Mouse (Mus musculus) liver, embryonic 14.5 days (tissue): ENCODE measurements around the gene Eid3. TPM values are rescaled to one million over a fixed set of nuclear protein-coding genes. Genes with fewer than 3 reads are reported as not detected.

Experiments used
- ATAC-seq: fragments of 200-750 bp; cut with Nextera tagmentation; 2 replicates; pipeline ENCODE4 v1.8.0; 2017; ENCODE audit warnings: moderate number of reproducible peaks, mild to moderate bottlenecking, moderate library complexity; ENCODE audit not compliant: insufficient read depth
- DNase-seq, 3 experiments: peaks; one replicate each; pipeline ENCODE4 v3.0.0-alpha.2; 2012 to 2013; ENCODE audit warnings: low read depth in 3 of 3, low spot score in 3 of 3
- H3K27ac ChIP-seq: fragments of 300-500 bp; sonication (generic); 2 replicates; pipeline ENCODE4 v1.5.1; 2014; ENCODE audit warnings: moderate library complexity, mild to moderate bottlenecking, control low read depth, inconsistent platforms
- H3K27me3 ChIP-seq: fragments of 300-500 bp; sonication (generic); 2 replicates; pipeline ENCODE4 v1.6.1; 2014; ENCODE audit warnings: mild to moderate bottlenecking, low read length, moderate library complexity; ENCODE audit not compliant: control insufficient read depth, insufficient read depth
- H3K36me3 ChIP-seq: fragments of 300-500 bp; sonication (generic); replicated peaks from 2 replicates; pipeline ENCODE4 v1.6.1; 2014; ENCODE audit warnings: low read depth; ENCODE audit not compliant: control insufficient read depth, insufficient read depth
- H3K4me1 ChIP-seq, 2 experiments: fragments of 200-500 bp in 1 of 2; fragments of 300-500 bp in 1 of 2; sonication (generic) in 1 of 2; replicated peaks; 2 replicates each; pipeline ENCODE4 v1.6.1; 2012 to 2014; ENCODE audit warnings: antibody characterized with exemption in 1 of 2, inconsistent platforms in 1 of 2, low read length in 1 of 2; ENCODE audit not compliant: control insufficient read depth in 2 of 2, insufficient read depth in 2 of 2
- H3K4me2 ChIP-seq: fragments of 300-500 bp; sonication (generic); 2 replicates; pipeline ENCODE4 v1.6.1; 2014; ENCODE audit warnings: low read depth, mild to moderate bottlenecking, control low read depth, moderate library complexity
- H3K4me3 ChIP-seq, 2 experiments: fragments of 200-500 bp in 1 of 2; fragments of 300-500 bp in 1 of 2; sonication (generic) in 1 of 2; 2 replicates each; pipeline ENCODE4 v1.5.1; 2012 to 2014; ENCODE audit warnings: low read depth in 2 of 2, low read length in 2 of 2, mild to moderate bottlenecking in 2 of 2, control low read depth in 1 of 2, inconsistent platforms in 1 of 2, moderate library complexity in 1 of 2; ENCODE audit not compliant: insufficient read depth in 1 of 2
- H3K9ac ChIP-seq: fragments of 300-500 bp; sonication (generic); replicated peaks from 2 replicates; pipeline ENCODE4 v1.6.1; 2014; ENCODE audit warnings: mild to moderate bottlenecking, control low read depth, moderate library complexity
- H3K9me3 ChIP-seq: fragments of 300-500 bp; sonication (generic); 2 replicates; pipeline ENCODE4 v1.6.1; 2016; ENCODE audit warnings: low read length, mixed read lengths; ENCODE audit not compliant: control insufficient read depth
- CTCF ChIP-seq: IDR thresholded peaks from 2 replicates; pipeline ENCODE4 v1.5.1; 2016; ENCODE audit warnings: antibody characterized with exemption, low read depth, control low read depth
- EP300 ChIP-seq: IDR thresholded peaks from 2 replicates; pipeline ENCODE4 v1.6.1; 2016; ENCODE audit warnings: antibody characterized with exemption, low read depth
- WGBS: fragments of 180-500 bp; shearing (Covaris S2); extraction: QIAGEN DNeasy Blood & Tissue Kit; methylation state at CpG from one replicate; pipeline ENCODE4 v1.1.7; 2014; ENCODE audit not compliant: insufficient replicate concordance; 5-methylcytosine and 5-hydroxymethylcytosine counted together
- polyA plus RNA-seq, 2 experiments: library from polyadenylated mRNA; depleted of rRNA in 1 of 2; stranded (reverse) in 1 of 2; unstranded in 1 of 2; fragments of >200 nt; fragmentation: Nextera tagmentation in 1 of 2; extraction: Ambion mirVana in 1 of 2; gene quantifications; 2 replicates each; pipeline versions ENCODE4 v1.2.1 to v1.2.3; 2012 to 2014

The Eid3 gene
- polyA plus RNA-seq (2012; rRNA removed) (0.17 and 0.33 TPM in 2 replicates), polyA plus RNA-seq (2014; fragmentation: Nextera tagmentation; extraction: Ambion mirVana) (0.10 TPM in 1 of 2 replicates, not detected in the other)

DNA sequence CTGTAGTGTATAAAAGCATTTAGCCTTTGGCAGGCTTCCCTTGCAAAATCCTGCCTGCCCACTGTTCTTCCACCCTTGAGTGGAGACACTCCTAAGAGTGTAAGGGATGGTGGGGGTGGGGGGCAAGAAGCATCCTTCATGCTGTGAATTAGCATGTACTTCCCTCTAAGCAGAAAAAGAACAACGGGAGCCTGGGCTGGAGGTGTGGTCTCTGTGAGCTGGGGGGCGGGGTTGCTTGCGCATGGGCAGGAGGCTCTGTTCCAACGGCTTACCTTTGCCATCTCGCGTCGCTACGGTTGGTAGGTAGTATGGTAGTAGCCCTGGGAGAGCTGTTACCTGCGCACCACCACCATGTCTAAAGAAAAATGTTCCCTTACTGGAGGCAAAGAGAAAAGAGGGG is at the start of gene Eid3:
Gene Eid3 (plus strand): TSS at position 271 of the 400 bp plus-strand sequence.
- Histone ChIP-seq H3K9ac (no peak within 1 kb of the TSS), H3K27ac (no peak within 1 kb of the TSS), H3K36me3 (peaks cover 22% of the 10 kb centered on the region), H3K4me2 (no peak within 1 kb of the TSS), H3K27me3 (no peaks in the 10 kb centered on the region), H3K4me1 (peaks cover 0 to 8% of the 10 kb centered on the region in 2 experiments; a peak in 3 of 4 replicates), H3K9me3 (no peaks in the 10 kb centered on the region), H3K4me3 (no peak within 1 kb of the TSS)
- 70% methylated on average over 9 of the region's 9 CpGs for WGBS
- ATAC-seq (no peak), DNase-seq (no peak)
- TF ChIP-seq EP300 (no peak), CTCF (no peak)

DNA sequence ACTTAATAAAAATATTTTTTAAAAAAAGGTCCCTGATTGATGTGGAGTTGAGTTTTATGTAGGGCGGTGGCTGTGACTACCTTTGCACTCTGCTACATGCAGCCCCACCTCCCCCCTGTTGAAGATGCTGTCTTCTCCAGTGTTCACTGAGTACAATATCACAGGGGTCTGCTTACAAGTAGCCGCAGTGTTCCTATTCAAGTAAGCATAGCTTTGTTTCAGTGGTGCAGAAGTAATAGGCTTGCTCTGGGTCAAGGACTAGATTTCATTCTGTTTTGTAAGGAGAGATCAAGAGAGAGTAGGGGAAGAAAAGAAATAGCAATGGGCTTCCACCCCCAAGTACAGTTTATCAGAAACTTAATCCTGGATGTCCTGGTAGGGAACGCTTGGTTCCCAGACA is 48.9 kb upstream of the Eid3 start:
- Histone ChIP-seq H3K4me3 (no peak overlapping the region), H3K27ac (no peak overlapping the region), H3K9me3 (no peaks in the 10 kb centered on the region), H3K4me2 (no peak overlapping the region), H3K36me3 (no peaks in the 10 kb centered on the region), H3K9ac (no peak overlapping the region), H3K27me3 (no peaks in the 10 kb centered on the region), H3K4me1 (peaks cover 10 to 14% of the 10 kb centered on the region in 2 experiments)
- no peak for DNase-seq
- no peak for ATAC-seq
- no peak for TF ChIP-seq CTCF
- WGBS, result 77% methylated on average over 3 of the region's 3 CpGs

DNA sequence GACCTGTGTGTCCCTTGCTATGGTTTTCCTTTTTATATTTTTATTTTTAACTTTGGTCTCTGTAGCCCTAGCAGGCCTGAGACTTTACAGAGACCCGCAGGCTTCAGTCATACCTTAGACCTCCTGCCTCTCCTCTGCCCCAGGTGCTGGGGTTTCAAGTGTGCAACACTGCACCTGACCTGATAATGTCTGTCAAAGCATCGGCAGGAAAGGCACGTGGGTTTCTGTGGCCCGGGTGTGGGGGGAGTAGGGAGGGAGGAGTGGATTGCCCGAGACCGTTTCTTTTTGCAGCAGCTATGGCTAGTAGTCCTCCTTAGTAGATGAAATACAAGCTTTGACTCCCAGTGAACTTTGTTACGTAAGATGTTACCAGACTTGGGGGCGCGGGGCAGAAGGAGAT is 48.5 kb upstream of the Eid3 start:
- no peak overlapping the region for H3K4me3 ChIP-seq
- TF ChIP-seq CTCF (no peak), EP300 (no peak)
- no peak overlapping the region for H3K27ac ChIP-seq
- ATAC-seq (no peak), DNase-seq (no peak)
- H3K9me3 ChIP-seq, result no peaks in the 10 kb centered on the region
- H3K4me1 ChIP-seq, result peaks cover 10 to 14% of the 10 kb centered on the region in 2 experiments
- no peaks in the 10 kb centered on the region for H3K27me3 ChIP-seq
- H3K4me2 ChIP-seq, result no peak overlapping the region
- no peaks in the 10 kb centered on the region for H3K36me3 ChIP-seq
- no peak overlapping the region for H3K9ac ChIP-seq
- 45% methylated on average over 9 of the region's 9 CpGs for WGBS

DNA sequence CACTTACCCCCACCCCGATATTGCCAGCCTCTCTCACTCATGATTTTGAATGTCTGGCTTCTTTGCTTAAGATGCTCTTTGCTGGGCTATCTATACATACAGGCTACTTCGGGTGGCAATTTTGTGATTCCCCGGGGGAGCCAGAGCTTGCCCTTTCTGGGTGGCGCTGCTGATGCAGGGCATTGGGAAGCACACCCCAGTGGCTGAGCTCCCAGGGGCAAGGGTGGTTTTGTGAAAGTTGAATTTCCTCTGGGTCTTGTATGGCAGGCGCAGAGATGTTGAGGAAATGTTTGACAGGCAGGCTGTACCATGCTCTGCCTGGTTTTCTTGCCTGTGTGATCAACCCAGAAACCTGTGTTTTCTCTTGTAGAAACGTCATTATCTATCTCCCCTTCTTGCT is 47.8 kb upstream of the Eid3 start:
- no peak for DNase-seq
- 68% methylated on average over 6 of the region's 6 CpGs for WGBS
- no peak overlapping the region for H3K9ac ChIP-seq

DNA sequence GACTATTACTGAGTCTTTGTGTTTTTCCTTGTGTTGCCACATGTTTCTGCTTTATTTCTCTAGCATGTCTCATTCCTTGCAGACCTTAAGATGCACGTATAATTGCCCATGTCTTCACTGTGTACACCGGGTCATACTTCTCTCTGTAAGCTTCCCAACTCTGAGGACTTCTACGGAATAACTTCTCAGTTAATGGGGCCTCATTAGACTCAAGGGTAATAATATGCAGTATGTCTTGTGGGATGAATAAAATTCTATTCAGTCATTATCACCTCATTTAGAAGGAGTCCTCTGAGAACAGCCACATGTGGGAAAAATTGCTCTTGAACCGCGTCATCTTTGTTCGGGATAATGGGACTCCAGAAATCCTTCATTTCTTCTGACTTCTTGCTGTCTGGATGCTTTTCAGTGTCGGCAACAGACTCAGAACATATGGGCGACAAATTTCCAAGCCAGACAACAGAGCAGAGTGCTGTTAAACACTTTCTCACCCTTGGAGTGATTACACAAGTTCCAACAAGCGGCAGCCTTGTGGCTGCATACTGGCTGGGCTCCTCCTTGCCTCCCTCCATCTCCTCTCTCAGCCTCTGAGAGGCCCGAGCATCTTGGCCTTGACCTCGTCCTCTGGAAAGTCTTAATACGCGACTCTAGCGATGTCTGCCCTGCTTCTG is 43.2 kb upstream of the Eid3 start:
- H3K4me2 ChIP-seq, result no peak overlapping the region
- H3K9me3 ChIP-seq, result no peaks in the 10 kb centered on the region
- H3K36me3 ChIP-seq, result no peaks in the 10 kb centered on the region
- no peak for DNase-seq
- no peak overlapping the region for H3K4me3 ChIP-seq
- H3K27me3 ChIP-seq, result no peaks in the 10 kb centered on the region
- 69% methylated on average over 14 of the region's 14 CpGs for WGBS
- no peaks in the 10 kb centered on the region for H3K4me1 ChIP-seq
- H3K27ac ChIP-seq, result no peak overlapping the region
- TF ChIP-seq EP300 (no peak), CTCF (no peak)
- ATAC-seq, result no peak
- no peak overlapping the region for H3K9ac ChIP-seq

More for the DNA sequence above, 47.8 kb upstream of the Eid3 start:
- no peak overlapping the region for H3K4me3 ChIP-seq
- no peak for ATAC-seq
- no peaks in the 10 kb centered on the region for H3K36me3 ChIP-seq
- H3K4me2 ChIP-seq, result no peak overlapping the region
- H3K4me1 ChIP-seq, result peaks cover 10% of the 10 kb centered on the region in 2 experiments
- H3K27ac ChIP-seq, result no peak overlapping the region
- no peak for TF ChIP-seq CTCF
- no peak for TF ChIP-seq EP300
- H3K9me3 ChIP-seq, result no peaks in the 10 kb centered on the region
- H3K27me3 ChIP-seq, result no peaks in the 10 kb centered on the region
